8 mouse cellular contexts compared by ENCODE assay signal in the genomic region with DNA sequence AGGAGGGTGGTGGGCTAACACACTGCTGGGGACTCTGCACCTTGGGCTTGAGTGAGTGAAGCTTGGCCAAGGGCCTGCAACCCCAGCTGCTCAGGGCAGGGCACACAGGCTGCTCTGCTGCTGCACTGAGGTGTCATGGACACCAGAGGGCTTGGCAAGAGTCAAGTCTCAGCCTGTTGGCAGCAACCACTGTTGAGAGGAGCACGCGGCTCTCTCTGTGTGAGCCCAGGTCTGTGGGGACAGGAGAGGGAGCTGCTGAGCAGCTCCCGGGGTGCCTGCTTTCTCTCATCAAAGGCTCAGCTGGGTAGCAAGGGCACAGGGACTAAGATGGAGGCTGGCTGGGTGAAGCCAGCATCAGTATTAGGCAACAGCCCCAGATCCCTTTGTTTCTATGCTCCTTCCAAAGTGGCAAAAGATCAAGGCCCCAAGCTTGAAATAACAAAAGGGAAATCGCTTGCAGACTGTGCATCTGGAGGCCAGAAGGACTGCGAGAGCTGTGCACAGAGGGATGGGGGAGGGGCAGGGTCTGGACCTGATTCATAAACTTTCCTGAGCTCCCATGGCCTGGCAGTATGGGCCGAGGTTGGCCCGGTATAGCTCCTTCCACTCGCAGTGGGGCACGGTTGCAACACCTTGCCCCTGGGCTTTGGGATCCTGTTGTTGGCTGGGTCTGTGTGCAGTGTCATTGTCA.
DNase-seq lines count a peak whose midpoint lies in the region; ATAC-seq and TF ChIP-seq lines count a peak whose summit lies in the region.

No protein-coding gene starts in this region.

- H3K27me3 ChIP-seq in C2C12 (ENCODE audit: control insufficient read depth, insufficient read depth, insufficient read length): no peaks in the 10 kb centered on the region
- no peaks in the 10 kb centered on the region for H3K27me3 ChIP-seq in forebrain, embryonic 10.5 days (ENCODE audit: poor library complexity, severe bottlenecking)
- H3K27me3 ChIP-seq in heart, embryonic 13.5 days (replicated peaks): no peaks in the 10 kb centered on the region
- no peaks in the 10 kb centered on the region for H3K27me3 ChIP-seq in kidney, postnatal 0 days (ENCODE audit: insufficient read depth, low read length)

- H3K9ac ChIP-seq in heart, embryonic 13.5 days: no peak overlapping the region
- no peak overlapping the region for H3K9ac ChIP-seq in kidney, postnatal 0 days (ENCODE audit: low read depth, low read length)

- no peak overlapping the region for H3K4me2 ChIP-seq in heart, embryonic 13.5 days
- no peak overlapping the region for H3K4me2 ChIP-seq in kidney, postnatal 0 days (ENCODE audit: low read length)

- H3ac ChIP-seq in C2C12 (ENCODE audit: control insufficient read depth, insufficient read length, low read depth): no peak overlapping the region

- no peaks in the 10 kb centered on the region for H3K9me3 ChIP-seq in forebrain, embryonic 10.5 days
- H3K9me3 ChIP-seq in heart, embryonic 13.5 days: no peaks in the 10 kb centered on the region
- H3K9me3 ChIP-seq in kidney, postnatal 0 days (replicated peaks; ENCODE audit: low read length): no peaks in the 10 kb centered on the region

- H3K79me3 ChIP-seq in C2C12 (ENCODE audit: low read depth): no peaks in the 10 kb centered on the region

- DNase-seq in brain, embryonic 14.5 days (ENCODE audit: low read depth): peak; percentile 85
- DNase-seq in forebrain, embryonic 10.5 days (ENCODE audit: extremely low spot score, low spot score): peak; percentile 65
- peak; percentile 79 for DNase-seq in kidney, postnatal 0 days (ENCODE audit: low spot score)
- peak; percentile 24 for DNase-seq in lung, adult 2 months
- peak; percentile 73 for DNase-seq in ovary, postnatal 36 days (ENCODE audit: low spot score)
- DNase-seq in urinary bladder, postnatal 10 days (ENCODE audit: low spot score): peak; percentile 32

- peak; percentile 49 for TF ChIP-seq CTCF in C2C12 (IDR thresholded peaks at IDR 0.05; ENCODE audit: control insufficient read depth, insufficient read depth, insufficient read length)
- peak; percentile 60 for TF ChIP-seq CTCF in brain, embryonic 14.5 days (IDR thresholded peaks at IDR 0.05; ENCODE audit: borderline replicate concordance, extremely low read depth, insufficient read depth, insufficient read length)
- TF ChIP-seq CTCF in kidney, postnatal 0 days (IDR thresholded peaks at IDR 0.05; ENCODE audit: low read depth): peak; percentile 73
- peak; percentile 41; the same call in 1 of the 2 replicates for TF ChIP-seq CTCF in lung, adult 2 months (IDR thresholded peaks at IDR 0.05; ENCODE audit: insufficient read depth, low read length)

- ATAC-seq in heart, embryonic 13.5 days (ENCODE audit: extremely low read depth, insufficient number of reproducible peaks, low FRiP score, low TSS enrichment): peak; percentile 33; the same call in 1 of the 2 replicates
- peak; percentile 79 for ATAC-seq in kidney, postnatal 0 days (replicated peaks; ENCODE audit: low FRiP score, low read depth)

- H3K36me3 ChIP-seq in C2C12 (ENCODE audit: control insufficient read depth, insufficient read depth): no peaks in the 10 kb centered on the region
- no peaks in the 10 kb centered on the region for H3K36me3 ChIP-seq in forebrain, embryonic 10.5 days (replicated peaks)
- H3K36me3 ChIP-seq in heart, embryonic 13.5 days: no peaks in the 10 kb centered on the region
- H3K36me3 ChIP-seq in kidney, postnatal 0 days (ENCODE audit: insufficient read depth, low read length): no peaks in the 10 kb centered on the region

- H3K4me3 ChIP-seq in C2C12 (ENCODE audit: insufficient read depth, poor library complexity, severe bottlenecking): no peak overlapping the region
- H3K4me3 ChIP-seq in forebrain, embryonic 10.5 days: no peak overlapping the region
- no peak overlapping the region for H3K4me3 ChIP-seq in heart, embryonic 13.5 days
- no peak overlapping the region for H3K4me3 ChIP-seq in kidney, postnatal 0 days (replicated peaks; ENCODE audit: low read depth, low read length)
- no peak overlapping the region for H3K4me3 ChIP-seq in lung, adult 2 months (replicated peaks; ENCODE audit: extremely low read depth, low read depth, low read length)

- WGBS in forebrain, embryonic 10.5 days: 25% methylated on average over 9 of the region's 9 CpGs
- 35% methylated on average over 9 of the region's 9 CpGs for WGBS in heart, embryonic 13.5 days
- 28% methylated on average over 9 of the region's 9 CpGs for WGBS in kidney, postnatal 0 days
- 38% methylated on average over 9 of the region's 9 CpGs for WGBS in lung, adult 2 months

- H3K4me1 ChIP-seq in forebrain, embryonic 10.5 days: peaks cover 22% of the 10 kb centered on the region
- H3K4me1 ChIP-seq in heart, embryonic 13.5 days: peaks cover 11% of the 10 kb centered on the region; the same call in 1 of the 2 replicates
- no peaks in the 10 kb centered on the region for H3K4me1 ChIP-seq in kidney, postnatal 0 days (replicated peaks; ENCODE audit: insufficient read depth, low read length)
- H3K4me1 ChIP-seq in lung, adult 2 months (ENCODE audit: control insufficient read depth, insufficient read depth, low read length): no peaks in the 10 kb centered on the region

- no peak for TF ChIP-seq POLR2A in brain, embryonic 14.5 days (IDR thresholded peaks at IDR 0.05; ENCODE audit: borderline replicate concordance, extremely low read depth, insufficient read depth, insufficient read length, poor library complexity, severe bottlenecking)
- TF ChIP-seq POLR2A in lung, adult 2 months (IDR thresholded peaks at IDR 0.05; ENCODE audit: borderline replicate concordance, extremely low read depth, low read depth, low read length): no peak

- H3K79me2 ChIP-seq in C2C12 (ENCODE audit: control insufficient read depth, insufficient read depth): no peaks in the 10 kb centered on the region

- H3K27ac ChIP-seq in forebrain, embryonic 10.5 days: peak overlapping the region; percentile 84
- H3K27ac ChIP-seq in heart, embryonic 13.5 days (replicated peaks): no peak overlapping the region
- H3K27ac ChIP-seq in kidney, postnatal 0 days: no peak overlapping the region

TF ChIP-seq in C2C12, 6 proteins besides CTCF, POLR2A, EP300 and RAD21:
- no peak for TF ChIP-seq USF1 (IDR thresholded peaks at IDR 0.05; ENCODE audit: low read depth)
- TF ChIP-seq MAX (IDR thresholded peaks at IDR 0.05): peak; percentile 51
- no peak for TF ChIP-seq CEBPB (IDR thresholded peaks at IDR 0.05; ENCODE audit: low read depth)
- TF ChIP-seq FOSL1 (IDR thresholded peaks at IDR 0.05; ENCODE audit: insufficient read depth, low read length, poor library complexity, severe bottlenecking): no peak
- TF ChIP-seq MYOG (IDR thresholded peaks at IDR 0.05; ENCODE audit: control insufficient read depth, extremely low read depth, insufficient read length): no peak
- TF ChIP-seq MYOD1 (IDR thresholded peaks at IDR 0.05; ENCODE audit: control insufficient read depth, insufficient read length, low read depth): no peak

Comparison
In these comparisons a context has a peak if more than half of its experiments do, and no peak if none do; other contexts are left out.
1. DNase-seq: peak in every context shown above with its lines; median percentile 85 in brain, embryonic 14.5 days; 79 in kidney, postnatal 0 days; 73 in ovary, postnatal 36 days; 65 in forebrain, embryonic 10.5 days; 32 in urinary bladder, postnatal 10 days; 24 in lung, adult 2 months.